Mouse (Mus musculus) cortical plate, adult 2 months (tissue): Measurements from ENCODE around the gene Wrap53.

Experiments used
- CTCF ChIP-seq: fragments of 200-500 bp; IDR thresholded peaks from 2 replicates; pipeline ENCODE4 v1.5.1; 2011; ENCODE audit warnings: mild to moderate bottlenecking, control low read depth, low read length; ENCODE audit not compliant: insufficient read depth; ENCODE audit errors: extremely low read depth
- POLR2A ChIP-seq: fragments of 200-500 bp; IDR thresholded peaks from 2 replicates; pipeline ENCODE4 v1.6.1; 2011; ENCODE audit warnings: mild to moderate bottlenecking, low read length, control low read depth; ENCODE audit not compliant: insufficient read depth; ENCODE audit errors: extremely low read depth

DNA sequence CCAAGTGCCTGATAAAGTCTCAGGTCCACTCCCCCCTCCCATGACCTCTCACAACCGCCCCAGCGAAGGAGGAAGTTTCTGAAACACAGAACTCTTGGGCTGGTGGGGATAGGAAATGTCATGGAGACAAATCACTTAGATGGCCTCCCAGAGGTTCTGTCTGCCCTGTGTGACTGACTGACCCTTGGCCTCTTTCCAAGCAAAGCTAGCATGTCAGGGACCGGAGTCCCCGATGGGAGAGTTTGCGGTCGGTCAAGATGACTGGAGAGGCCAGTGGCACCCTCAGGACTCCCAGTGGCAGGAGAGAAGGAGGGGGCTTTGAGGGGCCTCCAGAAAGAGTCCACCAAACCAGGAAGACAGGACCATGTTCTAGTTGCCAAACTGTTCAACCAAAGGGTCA lies 21.3 kb downstream of the Wrap53 start:
- no peak for TF ChIP-seq POLR2A
- no peak for TF ChIP-seq CTCF
